Mouse (Mus musculus) neutrophil, adult 5-6 weeks (primary cell): ENCODE results near the gene Ptbp1. TPM values are rescaled to one million over a fixed set of nuclear protein-coding genes. Genes with fewer than 3 reads are reported as not detected.
A peak's percentile ranks its signal among the peaks of the same experiment; 100 is the strongest.

Experiments
- ATAC-seq: fragments of 151-379, 151-347 bp; 2 replicates; pipeline ENCODE4 v1.8.0; 2017; ENCODE audit warnings: mild to moderate bottlenecking, moderate TSS enrichment; ENCODE audit not compliant: insufficient number of reproducible peaks, poor library complexity, low FRiP score, severe bottlenecking; ENCODE audit errors: extremely low read depth
- total RNA-seq: library from RNA; stranded (forward); fragments of 200-1000 nt; gene quantifications from 2 replicates; pipeline ENCODE4 v1.2.3, GENCODE M21; 2017

Gene Ptbp1
- 101 and 117 TPM in 2 replicates for total RNA-seq

DNA sequence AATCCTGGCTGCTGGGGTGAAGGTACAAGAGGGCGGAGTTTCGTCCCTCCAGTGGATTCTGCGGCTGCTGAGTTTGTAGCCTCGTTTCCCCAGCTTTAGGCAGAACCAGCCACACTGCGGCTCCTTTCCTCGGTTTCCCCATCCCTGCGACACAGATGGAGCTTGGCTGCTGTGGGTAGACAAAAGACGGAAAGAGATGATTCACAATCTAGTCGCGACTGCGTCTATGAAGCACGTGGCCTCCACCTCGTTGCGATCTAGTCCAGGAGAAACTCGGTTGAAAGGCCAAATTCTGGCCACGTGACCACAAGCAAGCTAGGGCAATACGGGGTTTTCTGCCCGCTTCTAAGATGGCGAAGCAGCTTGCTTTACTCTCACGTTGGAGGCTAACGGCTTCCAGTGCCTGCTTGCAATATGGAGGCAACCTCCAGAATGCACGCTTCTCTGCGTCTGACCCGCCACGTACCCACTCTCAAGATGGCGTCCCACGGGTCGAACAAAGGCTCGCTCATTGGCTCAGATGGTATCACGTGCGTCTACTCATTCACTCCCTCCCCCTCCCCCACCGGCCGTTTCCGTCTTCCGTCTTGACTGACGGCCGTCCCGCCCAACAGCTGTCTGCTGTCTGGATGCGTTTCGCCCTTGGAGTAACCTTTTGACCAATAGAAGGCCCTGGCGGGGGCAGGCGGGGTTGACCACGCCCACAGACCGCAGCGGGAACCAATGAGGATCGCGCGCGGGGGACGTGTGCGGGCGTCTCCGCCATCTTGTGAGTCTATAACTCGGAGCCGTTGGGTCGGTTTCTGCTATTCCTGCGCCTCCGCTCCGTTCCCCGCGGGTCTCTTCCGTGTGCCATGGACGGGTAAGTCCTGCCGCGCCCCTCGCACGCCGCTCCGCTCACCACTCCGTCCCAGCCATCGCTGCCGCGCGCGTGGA is at the start of gene Ptbp1:
Ptbp1 (plus strand) TSS at position 568 of the 936 bp plus-strand sequence.
- ATAC-seq = peak; percentile 88

DNA sequence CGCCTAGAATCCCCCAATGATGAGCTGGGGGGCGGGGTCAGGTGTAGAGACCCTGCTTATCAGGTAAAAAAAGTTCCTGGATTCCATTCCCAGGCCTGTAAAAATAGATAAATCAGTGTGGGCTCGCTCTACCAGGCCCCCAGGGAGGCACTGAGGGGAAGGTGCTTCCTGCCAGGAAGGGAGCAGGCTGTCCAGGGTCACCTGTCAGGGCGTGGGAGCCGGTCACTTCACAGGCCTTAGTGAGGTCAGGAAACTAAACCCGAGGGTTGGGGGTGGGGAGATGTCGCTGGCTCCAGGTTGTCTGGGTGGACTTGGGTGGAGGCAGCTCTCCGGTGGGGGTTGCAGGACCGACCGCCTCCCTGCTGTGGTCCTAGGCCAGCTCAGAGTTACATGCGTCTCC is 48.6 kb upstream of the Ptbp1 start:
- no peak for ATAC-seq

DNA sequence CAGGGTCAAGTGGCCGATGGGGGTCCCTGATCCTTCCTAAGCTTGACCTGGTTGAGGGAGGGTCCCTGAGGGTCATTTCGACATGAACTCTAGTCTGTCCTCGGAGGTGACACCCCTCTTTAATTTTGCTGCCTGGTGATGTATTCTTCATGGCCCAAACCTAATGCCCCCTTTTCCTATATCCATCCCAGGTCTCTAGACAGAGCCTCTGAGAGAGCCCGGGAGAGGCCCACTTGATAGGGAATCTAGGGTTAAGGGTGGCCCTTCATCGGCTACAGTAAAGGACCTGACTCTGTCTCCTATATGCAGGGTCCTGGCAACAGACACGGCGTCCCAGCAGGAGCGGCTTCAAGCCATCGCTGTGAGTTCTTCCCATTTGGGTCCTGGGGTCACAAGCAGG is 47.9 kb upstream of the Ptbp1 start:
- no peak for ATAC-seq

DNA sequence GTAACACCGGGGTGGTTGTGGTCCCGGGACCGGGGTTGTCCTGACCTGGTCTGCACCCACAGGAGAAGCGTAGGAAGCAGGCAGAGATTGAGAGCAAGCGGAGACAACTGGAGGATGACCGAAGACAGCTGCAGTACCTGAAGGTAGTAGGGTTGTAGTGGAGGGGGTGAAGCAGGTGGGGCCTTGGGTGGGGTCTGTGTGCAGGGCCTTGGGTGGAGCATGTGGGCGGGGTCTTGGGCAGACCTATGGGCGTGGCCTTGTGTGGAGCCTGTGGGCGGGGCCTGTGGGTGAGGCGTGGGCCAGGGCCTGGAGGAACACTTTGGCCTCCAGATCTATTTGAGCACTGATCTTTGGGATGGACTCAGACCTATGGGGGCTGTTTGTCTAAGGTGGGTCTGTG is 47.3 kb upstream of the Ptbp1 start:
- no peak for ATAC-seq

DNA sequence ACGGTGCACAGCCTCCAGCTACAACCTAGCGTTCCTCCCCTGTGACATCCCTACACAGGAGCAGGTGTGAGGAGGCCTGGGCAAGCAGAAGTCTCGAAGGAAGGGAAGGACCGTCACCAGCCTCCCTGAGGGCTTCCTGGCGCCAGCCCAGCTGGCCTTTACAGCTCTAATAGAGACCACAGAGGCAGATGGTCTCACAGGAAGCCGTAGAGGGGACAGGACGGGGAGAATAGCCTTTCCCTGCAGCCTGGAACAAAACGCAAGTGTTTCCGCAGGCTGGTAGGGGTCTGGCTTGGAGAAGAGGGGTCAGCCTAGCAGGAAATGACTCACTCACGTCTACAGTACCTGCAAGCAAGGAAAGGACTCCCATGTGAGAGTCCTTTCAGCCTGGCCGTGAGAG is 46.4 kb upstream of the Ptbp1 start:
- no peak for ATAC-seq

DNA sequence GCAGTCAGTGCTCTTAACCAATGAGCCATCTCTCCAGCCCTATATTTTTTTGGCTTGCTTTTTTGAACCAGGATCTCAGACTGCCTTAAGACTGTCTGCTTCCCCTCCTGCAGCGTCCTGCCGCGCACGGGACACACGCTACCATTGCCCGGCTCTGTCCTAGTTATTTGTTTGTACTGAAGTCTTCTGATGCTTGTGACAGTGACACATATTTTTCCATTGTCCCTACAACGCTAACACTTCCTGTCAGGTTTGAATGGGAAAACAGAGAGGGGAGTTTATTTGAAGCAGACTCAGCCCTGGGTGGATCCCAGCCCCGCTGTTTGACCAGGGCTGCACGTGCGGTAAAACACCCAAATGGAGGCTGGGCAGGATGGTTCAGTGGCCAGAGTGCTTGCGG is 45.5 kb upstream of the Ptbp1 start:
- no peak for ATAC-seq

DNA sequence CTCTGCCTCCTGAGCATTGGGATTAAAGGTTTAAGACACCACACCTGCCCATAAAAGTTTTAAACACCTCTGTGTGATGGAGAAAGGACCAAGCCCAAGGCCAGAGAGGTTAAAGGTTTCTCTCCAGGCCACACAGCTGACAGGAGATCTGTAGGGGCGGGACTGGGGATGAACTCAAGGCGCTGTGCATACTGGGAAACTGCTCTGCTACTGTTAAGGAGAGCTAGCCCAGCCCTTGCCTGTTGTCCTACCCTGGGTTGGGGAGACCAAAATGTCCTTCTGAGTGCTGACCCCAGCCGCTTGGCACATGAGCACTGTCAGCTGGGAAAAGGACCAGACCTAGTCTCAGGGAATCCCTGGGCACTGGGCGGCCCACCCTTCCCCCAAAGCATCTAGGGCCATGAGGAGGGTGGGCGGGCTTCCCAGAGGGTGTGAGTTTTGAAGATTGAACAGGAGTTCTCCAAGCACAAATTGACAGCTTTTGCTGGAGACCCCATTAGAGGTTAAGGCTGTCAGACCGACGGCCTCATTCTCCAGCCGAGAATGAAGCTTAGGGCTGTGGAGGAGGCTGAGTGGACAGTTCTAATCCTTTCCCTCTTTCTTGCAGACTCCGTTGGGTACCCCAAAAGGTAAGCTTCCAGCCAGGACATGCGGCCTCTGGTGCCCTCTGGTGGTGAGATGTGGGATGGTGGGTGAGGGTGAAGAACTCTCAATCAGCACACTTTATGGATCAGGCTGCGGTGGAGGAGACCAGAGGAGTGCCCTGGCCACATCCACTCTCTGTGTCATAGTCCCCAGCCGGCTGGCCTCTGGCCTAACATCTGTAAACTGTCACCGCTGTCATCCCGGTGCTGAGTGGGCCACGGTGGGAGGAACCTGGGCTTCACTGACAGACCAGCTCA is 42.2 kb upstream of the Ptbp1 start:
- ATAC-seq = peak; percentile 84

DNA sequence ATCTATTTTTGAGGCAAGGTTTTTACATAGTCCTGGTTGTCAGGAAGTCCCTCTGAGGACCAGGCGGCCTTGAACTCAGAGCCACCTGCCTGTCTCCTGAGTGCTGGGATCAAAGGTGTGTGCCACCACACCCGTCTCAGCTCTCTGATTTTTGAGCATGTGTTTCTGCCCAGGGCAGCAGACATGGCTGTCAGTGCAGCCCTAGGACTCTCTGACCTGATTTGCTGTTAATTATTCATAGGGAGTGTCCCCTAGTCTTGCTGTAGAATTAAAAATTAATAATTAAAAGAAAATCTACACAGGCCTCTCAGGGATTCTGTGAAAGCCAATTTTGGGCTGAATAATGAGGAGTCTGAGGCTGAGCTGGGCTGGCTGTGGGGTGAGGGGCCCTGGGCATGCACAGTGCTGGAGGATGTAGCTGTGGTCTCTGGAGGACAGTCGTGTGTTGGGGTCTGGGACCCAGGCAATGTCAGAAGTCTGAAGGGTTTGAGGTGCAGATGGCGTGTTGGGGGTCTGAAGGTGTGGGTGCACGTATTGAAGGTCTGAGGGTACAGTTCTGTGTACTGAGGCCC is 39.9 kb upstream of the Ptbp1 start:
- ATAC-seq = no peak

DNA sequence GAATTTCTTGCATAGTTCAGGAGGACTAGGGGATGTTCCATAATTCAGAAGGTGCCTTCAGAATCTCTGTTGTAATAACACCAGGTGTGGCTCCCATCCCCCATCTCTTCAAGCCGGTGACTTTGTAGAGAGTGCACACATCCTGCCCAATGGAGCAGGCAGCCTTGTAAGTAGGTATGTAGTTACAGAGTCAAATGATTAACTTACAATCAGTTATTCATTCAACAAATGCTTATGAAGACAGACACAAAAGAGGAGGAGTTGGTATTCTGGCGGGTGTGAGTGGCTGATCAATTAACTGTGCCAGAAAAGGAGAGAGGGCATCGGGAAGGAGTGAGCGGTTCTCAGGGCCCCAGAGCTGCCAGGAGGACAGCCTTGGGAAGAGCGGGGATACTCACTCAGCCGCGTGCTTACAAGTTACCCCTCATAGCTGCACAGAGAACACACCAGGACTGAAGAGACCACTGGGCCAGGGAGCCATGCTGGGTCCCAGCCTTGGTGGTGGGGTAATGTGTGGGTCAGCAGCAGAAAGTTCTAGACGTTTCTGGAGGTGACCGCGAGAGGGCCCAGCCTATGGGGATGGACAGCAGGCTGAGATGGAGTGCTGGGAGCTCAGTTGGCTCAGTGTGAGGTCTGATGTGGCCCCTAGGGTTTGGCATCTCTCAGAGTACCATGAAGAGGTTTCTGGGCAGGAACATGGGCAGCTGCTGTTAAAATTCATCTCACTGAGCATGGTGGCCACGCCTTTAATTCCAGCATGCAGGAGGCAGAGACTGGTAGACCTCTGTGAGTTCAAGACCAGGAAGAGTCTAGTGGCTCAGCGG is 38.3 kb upstream of the Ptbp1 start:
- no peak for ATAC-seq

DNA sequence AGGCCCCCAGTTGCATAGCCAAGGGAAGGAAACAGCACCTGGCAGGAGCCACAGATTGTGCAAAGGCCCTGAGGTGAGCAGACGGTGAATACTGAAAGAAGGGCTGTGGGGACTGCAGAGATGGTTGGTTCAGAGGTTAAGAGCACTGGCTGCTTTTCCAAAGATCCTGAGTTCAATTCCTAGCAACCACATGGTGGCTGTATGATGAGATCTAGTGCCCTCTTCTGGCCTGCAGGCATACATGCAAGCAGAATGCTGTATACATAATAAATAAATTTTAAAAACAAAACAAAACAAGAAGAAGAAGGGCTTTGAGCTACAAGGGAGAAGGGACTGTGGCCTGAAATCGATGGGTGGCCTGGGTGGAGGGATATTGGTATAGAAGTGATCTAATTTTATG is 37.1 kb upstream of the Ptbp1 start:
- no peak for ATAC-seq

DNA sequence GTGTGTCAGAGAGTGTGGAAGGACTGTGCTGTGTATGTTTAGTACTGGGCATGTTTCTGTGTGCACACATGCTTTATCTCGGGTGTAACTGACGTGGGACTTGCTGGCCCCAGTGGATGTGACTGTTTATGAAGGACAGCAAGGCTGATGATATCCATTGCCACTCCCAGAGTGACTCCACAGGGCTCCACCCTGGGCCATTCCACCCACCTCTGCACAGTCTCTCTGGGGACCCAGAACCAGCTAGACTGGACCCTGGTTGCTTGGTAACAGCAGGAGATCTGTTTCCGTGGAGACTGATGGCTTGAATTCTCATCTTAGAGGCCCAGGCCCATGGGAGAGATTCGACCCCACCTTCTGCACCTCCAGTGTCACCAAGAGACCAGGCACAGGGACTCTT is 36.0 kb upstream of the Ptbp1 start:
- ATAC-seq = no peak

DNA sequence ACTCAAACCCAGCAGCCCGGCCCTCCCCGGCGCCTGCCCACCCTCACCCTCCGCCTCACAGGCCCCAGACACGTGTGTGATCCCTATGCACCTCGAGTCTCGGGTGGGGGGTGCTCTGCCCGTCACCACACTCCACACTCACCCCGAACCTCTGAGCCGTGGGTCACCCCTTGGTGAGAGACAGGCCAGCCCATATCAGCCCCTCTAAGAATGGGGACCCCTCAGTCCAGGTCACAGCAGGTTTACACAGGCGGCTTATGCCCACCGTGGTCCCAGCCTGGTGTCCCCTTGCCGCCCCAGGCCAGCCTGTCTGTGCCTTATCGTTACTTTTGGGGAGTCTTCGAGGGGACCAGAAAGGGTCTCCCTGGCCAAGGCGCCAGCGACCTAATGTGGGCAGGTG is 34.6 kb upstream of the Ptbp1 start:
- no peak for ATAC-seq

DNA sequence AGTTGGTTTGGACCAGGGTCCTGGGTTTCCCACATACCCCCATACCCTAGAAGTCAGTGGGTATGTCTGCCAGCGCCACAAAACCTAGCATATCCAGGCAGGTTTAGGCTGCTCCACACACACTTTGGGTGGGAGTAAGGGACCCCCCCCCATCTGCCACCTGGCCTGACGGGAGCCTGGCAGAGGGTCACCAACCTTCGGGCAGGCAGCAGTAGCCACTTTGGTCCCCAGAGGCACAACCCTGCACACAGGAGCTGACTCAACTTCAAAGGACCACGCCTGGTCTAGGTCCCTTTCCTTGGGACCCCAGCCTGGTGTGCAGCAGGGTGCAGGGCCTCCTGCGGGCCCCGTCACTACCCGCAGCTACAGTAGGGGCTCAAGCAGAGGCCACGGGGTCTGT is 34.0 kb upstream of the Ptbp1 start:
- no peak for ATAC-seq

DNA sequence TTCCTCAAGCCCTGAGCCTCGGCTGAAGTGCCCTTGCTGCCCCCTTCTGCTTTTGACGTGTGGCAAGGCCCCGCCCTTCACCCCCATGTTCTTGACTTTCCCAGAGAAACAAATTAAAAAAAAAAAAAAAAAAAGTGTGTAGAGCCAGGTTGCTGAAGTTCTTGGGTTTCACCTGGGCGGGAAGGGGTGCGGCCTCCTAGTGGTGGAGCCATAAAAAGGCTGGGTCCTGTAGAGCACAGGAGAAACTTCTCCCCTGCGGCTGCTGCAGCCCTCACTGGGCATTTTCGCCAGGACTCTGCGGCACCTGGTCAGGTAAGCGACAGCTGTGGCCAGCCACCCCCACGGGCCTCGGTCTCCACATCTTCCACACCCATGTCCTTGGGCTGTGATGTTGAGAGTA is 33.4 kb upstream of the Ptbp1 start, which contains the start of gene Misp:
Misp (plus strand) TSS at position 208 of the 400 bp plus-strand sequence.
- ATAC-seq = no peak

DNA sequence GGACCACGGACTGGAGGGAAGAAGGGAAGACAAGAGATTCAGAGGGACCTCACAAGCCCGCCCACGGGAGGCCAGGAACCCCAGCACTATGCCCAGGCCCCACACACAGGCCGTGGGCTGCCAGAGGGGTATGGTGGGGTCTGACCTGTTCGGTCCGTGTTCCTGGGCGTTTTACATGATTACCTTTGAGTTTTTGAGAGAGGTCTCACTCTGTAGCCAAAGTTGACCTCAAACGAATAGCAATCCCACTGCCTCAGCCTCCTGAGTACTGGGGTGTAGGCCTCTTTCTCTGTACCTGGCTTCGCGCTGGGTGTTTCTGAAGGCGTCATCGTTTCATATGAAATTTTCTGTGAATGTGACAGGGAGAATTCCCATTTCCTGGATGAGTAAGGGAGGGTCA is 32.5 kb upstream of the Ptbp1 start:
- no peak for ATAC-seq

DNA sequence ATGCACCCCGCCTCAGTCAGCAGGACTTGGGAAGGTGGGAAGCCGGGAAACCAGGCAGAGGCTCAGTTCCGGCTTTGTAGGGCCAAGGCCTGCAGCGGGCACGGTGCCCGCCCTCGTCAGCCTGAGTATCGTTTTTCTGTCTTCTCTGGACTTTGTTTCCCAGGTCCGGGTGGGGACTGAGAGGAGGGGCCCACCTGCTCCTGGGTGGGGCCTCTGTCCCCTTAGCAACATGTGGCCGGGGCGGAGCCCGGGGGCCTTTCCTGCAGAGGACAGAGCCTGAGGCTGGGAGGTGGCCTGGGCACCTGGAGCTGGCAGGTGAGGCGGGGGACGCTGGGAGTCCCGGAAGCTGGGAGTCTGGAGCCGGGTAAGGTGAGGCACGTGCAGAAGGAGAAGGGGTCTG is 31.9 kb upstream of the Ptbp1 start:
- ATAC-seq = no peak

DNA sequence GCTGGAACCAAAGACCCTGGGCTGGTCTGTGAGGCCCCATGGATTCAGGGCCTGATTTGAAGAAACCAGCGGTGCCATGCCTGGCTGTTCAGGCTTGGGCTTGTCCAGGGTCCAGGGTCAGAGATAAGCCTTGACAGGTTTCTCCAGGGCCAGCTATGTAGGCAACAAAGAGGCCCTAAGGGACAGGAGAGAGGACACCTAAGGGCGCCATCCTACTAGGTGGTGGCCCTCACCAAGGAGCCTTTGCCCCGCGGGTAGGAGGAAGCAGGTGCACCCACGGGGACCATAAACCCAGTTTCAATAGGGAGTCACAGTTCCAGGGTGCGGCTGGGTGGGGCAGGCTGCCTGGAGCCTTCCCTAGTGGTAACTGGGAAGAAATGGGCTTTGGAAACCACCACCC is 31.2 kb upstream of the Ptbp1 start:
- ATAC-seq = no peak

DNA sequence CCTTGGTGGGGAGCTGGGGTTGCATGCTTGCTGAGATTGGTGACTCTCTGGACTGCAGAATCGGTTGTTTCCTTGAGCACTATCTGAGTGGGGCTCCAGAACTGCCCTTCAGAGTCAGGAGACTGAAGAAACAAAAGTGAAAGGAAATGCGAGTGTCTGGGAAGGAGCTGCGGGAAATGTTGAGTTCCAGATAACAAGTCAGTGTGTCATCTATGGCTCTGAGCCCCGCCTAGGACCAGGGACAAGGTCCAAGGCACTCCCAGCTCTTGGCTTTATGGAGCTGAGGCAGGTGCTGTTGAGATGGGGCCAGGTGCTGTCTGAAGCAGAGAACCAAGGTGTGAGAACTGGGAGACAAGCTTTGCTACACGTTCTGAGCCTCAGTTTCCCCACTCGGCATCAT is 29.8 kb upstream of the Ptbp1 start:
- no peak for ATAC-seq

DNA sequence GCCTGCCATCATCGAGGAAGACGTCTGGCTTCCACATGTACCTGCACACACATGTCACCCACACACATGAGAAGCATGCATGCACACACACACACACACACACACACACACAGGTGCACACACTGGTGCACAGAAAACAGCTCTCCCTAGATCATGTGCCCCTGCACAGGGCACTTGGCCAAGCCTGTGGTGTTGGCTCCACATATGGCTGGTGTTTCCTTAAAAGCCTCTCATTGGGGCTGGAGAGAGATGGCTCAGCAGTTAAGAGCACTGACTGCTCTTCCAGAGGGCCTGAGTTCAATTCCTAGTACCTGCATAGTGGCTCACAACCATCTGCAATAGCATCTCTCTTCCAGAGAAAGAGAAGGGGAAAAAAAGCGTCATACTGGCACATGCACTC is 22.6 kb upstream of the Ptbp1 start:
- no peak for ATAC-seq
